Mouse (Mus musculus): ENCODE measurements around the gene Fignl1. TPM values are rescaled to one million over a fixed set of nuclear protein-coding genes. Genes with fewer than 3 reads are reported as not detected.
A peak's percentile ranks its signal among the peaks of the same experiment; 100 is the strongest.

The Fignl1 gene
- total and polyA plus RNA-seq, 2 experiments from 2014 or later, result 10.8 to 12.0 TPM

- Histone ChIP-seq H3K27ac (ENCODE audit: low read depth) (peak overlapping the region; percentile 80), H3K4me3 (ENCODE audit: low read depth, low read length) (no peak overlapping the region), H3K36me3 (replicated peaks; ENCODE audit: control insufficient read depth, insufficient read depth, low read length) (no peaks in the 10 kb centered on the region), H3K9me3 (replicated peaks; ENCODE audit: control insufficient read depth, low read length) (no peaks in the 10 kb centered on the region), H3K4me1 (ENCODE audit: control insufficient read depth, insufficient read depth) (peaks cover 64% of the 10 kb centered on the region), H3K4me2 (ENCODE audit: low read depth, low read length) (no peak overlapping the region), H3K9ac (replicated peaks; ENCODE audit: low read depth, low read length) (no peak overlapping the region), H3K27me3 (ENCODE audit: control insufficient read depth, insufficient read depth, low read length) (no peaks in the 10 kb centered on the region)
- TF ChIP-seq CTCF (IDR thresholded peaks at IDR 0.05; ENCODE audit: low read depth) (no peak), EP300 (IDR thresholded peaks at IDR 0.05; ENCODE audit: low read depth) (no peak)
- no peak for DNase-seq (ENCODE audit: low spot score)
- whole genome bisulfite sequencing, result 57% methylated on average over 5 of the region's 5 CpGs
- no peak for ATAC-seq (ENCODE audit: insufficient read depth, low read depth)
These were observed 19.5 kb upstream of the Fignl1 start for GRCm38 (mm10) chr11:11828251-11828650.

- peaks cover 64% of the 10 kb centered on the region for H3K4me1 ChIP-seq (ENCODE audit: control insufficient read depth, insufficient read depth)
- no peak for DNase-seq (ENCODE audit: low spot score)
These were observed 17.7 kb upstream of the Fignl1 start for GRCm38 (mm10) chr11:11826475-11826874.

GRCm38 (mm10) chr11:11825670-11826069, 16.9 kb upstream of the Fignl1 start:
- Histone ChIP-seq H3K4me1 (ENCODE audit: control insufficient read depth, insufficient read depth) (peaks cover 60% of the 10 kb centered on the region), H3K9me3 (replicated peaks; ENCODE audit: control insufficient read depth, low read length) (no peaks in the 10 kb centered on the region), H3K9ac (replicated peaks; ENCODE audit: low read depth, low read length) (no peak overlapping the region), H3K27me3 (ENCODE audit: control insufficient read depth, insufficient read depth, low read length) (no peaks in the 10 kb centered on the region), H3K4me2 (ENCODE audit: low read depth, low read length) (no peak overlapping the region), H3K36me3 (replicated peaks; ENCODE audit: control insufficient read depth, insufficient read depth, low read length) (no peaks in the 10 kb centered on the region), H3K27ac (ENCODE audit: low read depth) (peak overlapping the region; percentile 94), H3K4me3 (ENCODE audit: low read depth, low read length) (no peak overlapping the region)
- 43% methylated on average over 6 of the region's 6 CpGs for WGBS
- DNase-seq (ENCODE audit: low spot score) (no peak), ATAC-seq (ENCODE audit: insufficient read depth, low read depth) (no peak)
- no peak for TF ChIP-seq CTCF (IDR thresholded peaks at IDR 0.05; ENCODE audit: low read depth)
- TF ChIP-seq EP300 (IDR thresholded peaks at IDR 0.05; ENCODE audit: low read depth), result no peak

More at GRCm38 (mm10) chr11:11826475-11826874, 17.7 kb upstream of the Fignl1 start:
- Histone ChIP-seq H3K27ac (ENCODE audit: low read depth) (peak overlapping the region; percentile 94; the same call in 1 of the 2 replicates), H3K4me2 (ENCODE audit: low read depth, low read length) (no peak overlapping the region), H3K9me3 (replicated peaks; ENCODE audit: control insufficient read depth, low read length) (no peaks in the 10 kb centered on the region), H3K4me3 (ENCODE audit: low read depth, low read length) (no peak overlapping the region), H3K9ac (replicated peaks; ENCODE audit: low read depth, low read length) (no peak overlapping the region), H3K27me3 (ENCODE audit: control insufficient read depth, insufficient read depth, low read length) (no peaks in the 10 kb centered on the region), H3K36me3 (replicated peaks; ENCODE audit: control insufficient read depth, insufficient read depth, low read length) (no peaks in the 10 kb centered on the region)
- TF ChIP-seq CTCF (IDR thresholded peaks at IDR 0.05; ENCODE audit: low read depth), result no peak
- no peak for TF ChIP-seq EP300 (IDR thresholded peaks at IDR 0.05; ENCODE audit: low read depth)
- ATAC-seq (ENCODE audit: insufficient read depth, low read depth), result no peak

- H3K4me2 ChIP-seq (ENCODE audit: low read depth, low read length), result no peak overlapping the region
- ATAC-seq (ENCODE audit: insufficient read depth, low read depth), result no peak
- H3K4me3 ChIP-seq (ENCODE audit: low read depth, low read length), result no peak overlapping the region
- 55% methylated on average over 3 of the region's 3 CpGs for WGBS
- H3K4me1 ChIP-seq (ENCODE audit: control insufficient read depth, insufficient read depth), result peaks cover 60% of the 10 kb centered on the region
- H3K9ac ChIP-seq (replicated peaks; ENCODE audit: low read depth, low read length), result no peak overlapping the region
- H3K9me3 ChIP-seq (replicated peaks; ENCODE audit: control insufficient read depth, low read length), result no peaks in the 10 kb centered on the region
- peak overlapping the region; percentile 94 for H3K27ac ChIP-seq (ENCODE audit: low read depth)
- DNase-seq (ENCODE audit: low spot score), result no peak
- TF ChIP-seq CTCF (IDR thresholded peaks at IDR 0.05; ENCODE audit: low read depth), result no peak
- no peak for TF ChIP-seq EP300 (IDR thresholded peaks at IDR 0.05; ENCODE audit: low read depth)
- no peaks in the 10 kb centered on the region for H3K27me3 ChIP-seq (ENCODE audit: control insufficient read depth, insufficient read depth, low read length)
- H3K36me3 ChIP-seq (replicated peaks; ENCODE audit: control insufficient read depth, insufficient read depth, low read length), result no peaks in the 10 kb centered on the region
These were observed 16.3 kb upstream of the Fignl1 start for GRCm38 (mm10) chr11:11824970-11825635.

GRCm38 (mm10) chr11:11823980-11824911, 15.5 kb upstream of the Fignl1 start:
- Histone ChIP-seq H3K27ac (ENCODE audit: low read depth) (peak overlapping the region; percentile 94), H3K4me2 (ENCODE audit: low read depth, low read length) (no peak overlapping the region), H3K4me3 (ENCODE audit: low read depth, low read length) (no peak overlapping the region), H3K36me3 (replicated peaks; ENCODE audit: control insufficient read depth, insufficient read depth, low read length) (no peaks in the 10 kb centered on the region), H3K9me3 (replicated peaks; ENCODE audit: control insufficient read depth, low read length) (no peaks in the 10 kb centered on the region), H3K9ac (replicated peaks; ENCODE audit: low read depth, low read length) (peak overlapping the region; percentile 28; the same call in 1 of the 2 replicates), H3K4me1 (ENCODE audit: control insufficient read depth, insufficient read depth) (peaks cover 51% of the 10 kb centered on the region), H3K27me3 (ENCODE audit: control insufficient read depth, insufficient read depth, low read length) (no peaks in the 10 kb centered on the region)
- ATAC-seq (ENCODE audit: insufficient read depth, low read depth), result peak; percentile 35
- no peak for TF ChIP-seq EP300 (IDR thresholded peaks at IDR 0.05; ENCODE audit: low read depth)
- no peak for TF ChIP-seq CTCF (IDR thresholded peaks at IDR 0.05; ENCODE audit: low read depth)
- no peak for DNase-seq (ENCODE audit: low spot score)
- 21% methylated on average over 12 of the region's 12 CpGs for WGBS

All from heart, postnatal 0 days (tissue).